Mouse (Mus musculus): ENCODE data around the gene Zfp598.

DNA sequence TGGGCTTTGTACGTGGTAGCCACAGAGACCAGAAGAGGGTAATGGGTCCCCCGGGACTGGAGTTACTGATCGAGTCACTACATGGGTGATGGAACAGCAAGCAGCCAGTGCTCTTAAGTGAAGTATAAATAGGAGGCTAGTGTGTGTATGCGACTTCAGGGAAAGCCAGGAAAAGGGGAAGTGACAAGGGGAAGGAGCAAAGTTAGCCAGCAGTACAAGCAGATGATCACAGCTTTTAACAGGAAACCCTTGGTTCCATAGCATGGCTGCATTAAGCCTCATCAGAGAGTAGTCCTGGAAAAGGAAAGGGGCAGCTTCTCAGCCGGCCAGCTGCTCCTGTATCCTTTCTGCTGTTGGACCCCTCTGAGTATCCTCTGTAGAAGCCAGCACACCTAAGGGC, 22.9 kb downstream of the Zfp598 start:
- no peak for TF ChIP-seq GATA1 (IDR thresholded peaks at IDR 0.05; ENCODE audit: borderline replicate concordance, low read length)
- TF ChIP-seq FLI1 (IDR thresholded peaks at IDR 0.05; ENCODE audit: low read length) = no peak
